Mouse (Mus musculus) neural tube, embryonic 12.5 days (tissue): ENCODE data around the gene Iqcm. TPM values are rescaled to one million over a fixed set of nuclear protein-coding genes. Genes with fewer than 3 reads are reported as not detected.

Source experiments
- ATAC-seq: fragments of 200-750 bp; cut with Nextera tagmentation; 2 replicates; pipeline ENCODE4 v1.8.0; 2017; ENCODE audit warnings: low read depth, mild to moderate bottlenecking, moderate TSS enrichment, moderate library complexity; ENCODE audit not compliant: low FRiP score
- H3K27ac ChIP-seq: fragments of 300-500 bp; sonication (generic); 2 replicates; pipeline ENCODE4 v1.5.1; 2016
- H3K27me3 ChIP-seq: fragments of 300-500 bp; sonication (generic); replicated peaks from 2 replicates; pipeline ENCODE4 v1.6.1; 2016; ENCODE audit warnings: mild to moderate bottlenecking
- H3K36me3 ChIP-seq: fragments of 300-500 bp; sonication (generic); 2 replicates; pipeline ENCODE4 v1.6.1; 2016; ENCODE audit warnings: mild to moderate bottlenecking
- H3K4me1 ChIP-seq: fragments of 300-500 bp; sonication (generic); 2 replicates; pipeline ENCODE4 v1.6.1; 2016
- H3K4me2 ChIP-seq: fragments of 300-500 bp; sonication (generic); replicated peaks from 2 replicates; pipeline ENCODE4 v1.6.1; 2016; ENCODE audit warnings: mild to moderate bottlenecking
- H3K4me3 ChIP-seq: fragments of 300-500 bp; sonication (generic); 2 replicates; pipeline ENCODE4 v1.5.1; 2016
- H3K9ac ChIP-seq: fragments of 300-500 bp; sonication (generic); 2 replicates; pipeline ENCODE4 v1.6.1; 2016; ENCODE audit warnings: mild to moderate bottlenecking
- H3K9me3 ChIP-seq: fragments of 300-500 bp; sonication (generic); 2 replicates; pipeline ENCODE4 v1.6.1; 2016; ENCODE audit warnings: mild to moderate bottlenecking
- WGBS: fragments of 180-500 bp; shearing (Covaris S2); methylation state at CpG from one replicate; pipeline ENCODE4 v1.1.7; 2016; 5-methylcytosine and 5-hydroxymethylcytosine counted together
- polyA plus RNA-seq: library from polyadenylated mRNA; unstranded; fragments of >200 nt; fragmentation: Nextera tagmentation; extraction: Ambion mirVana; gene quantifications from 2 replicates; pipeline ENCODE4 v1.2.1, GENCODE M21; 2016

The Iqcm gene
- polyA plus RNA-seq, 1 experiment from 2014 or later, result not detected

GRCm38 (mm10) chr8:75828468-75829132, 380.1 kb downstream of the Iqcm start:
- ATAC-seq, result peak; percentile 64
- Histone ChIP-seq H3K4me1 (no peaks in the 10 kb centered on the region), H3K36me3 (no peaks in the 10 kb centered on the region), H3K27me3 (no peaks in the 10 kb centered on the region), H3K4me3 (no peak overlapping the region), H3K27ac (no peak overlapping the region), H3K9me3 (no peaks in the 10 kb centered on the region), H3K4me2 (no peak overlapping the region), H3K9ac (no peak overlapping the region)
- WGBS, result 72% methylated on average over 4 of the region's 4 CpGs

GRCm38 (mm10) chr8:75835245-75835644, 386.8 kb downstream of the Iqcm start:
- H3K9ac ChIP-seq, result no peak overlapping the region
- no peaks in the 10 kb centered on the region for H3K36me3 ChIP-seq
- no peaks in the 10 kb centered on the region for H3K9me3 ChIP-seq
- H3K4me2 ChIP-seq, result no peak overlapping the region
- 82% methylated on average over 2 of the region's 2 CpGs for WGBS
- H3K27ac ChIP-seq, result no peak overlapping the region
- H3K27me3 ChIP-seq, result no peaks in the 10 kb centered on the region
- ATAC-seq, result no peak
- H3K4me3 ChIP-seq, result no peak overlapping the region
- no peaks in the 10 kb centered on the region for H3K4me1 ChIP-seq

- H3K4me1 ChIP-seq, result no peaks in the 10 kb centered on the region
- H3K27ac ChIP-seq, result no peak overlapping the region
- WGBS, result 77% methylated on average over 15 of the region's 15 CpGs
- no peak overlapping the region for H3K9ac ChIP-seq
- no peak overlapping the region for H3K4me3 ChIP-seq
- ATAC-seq, result no peak
- no peaks in the 10 kb centered on the region for H3K27me3 ChIP-seq
- no peaks in the 10 kb centered on the region for H3K9me3 ChIP-seq
- H3K4me2 ChIP-seq, result no peak overlapping the region
- H3K36me3 ChIP-seq, result no peaks in the 10 kb centered on the region
These were observed 469.3 kb downstream of the Iqcm start for GRCm38 (mm10) chr8:75917603-75918344.

GRCm38 (mm10) chr8:75949166-75949565, 500.7 kb downstream of the Iqcm start:
- 92% methylated on average over 1 of the region's 1 CpGs for WGBS
- no peaks in the 10 kb centered on the region for H3K27me3 ChIP-seq
- no peak overlapping the region for H3K4me2 ChIP-seq
- no peaks in the 10 kb centered on the region for H3K9me3 ChIP-seq
- no peak for ATAC-seq
- no peak overlapping the region for H3K4me3 ChIP-seq
- H3K9ac ChIP-seq, result no peak overlapping the region
- no peaks in the 10 kb centered on the region for H3K4me1 ChIP-seq
- no peaks in the 10 kb centered on the region for H3K36me3 ChIP-seq
- no peak overlapping the region for H3K27ac ChIP-seq

- H3K27me3 ChIP-seq, result no peaks in the 10 kb centered on the region
- no peaks in the 10 kb centered on the region for H3K4me1 ChIP-seq
- H3K4me3 ChIP-seq, result no peak overlapping the region
- H3K9me3 ChIP-seq, result no peaks in the 10 kb centered on the region
- no peak for ATAC-seq
- WGBS, result 70% methylated on average over 2 of the region's 2 CpGs
- no peak overlapping the region for H3K9ac ChIP-seq
- H3K4me2 ChIP-seq, result no peak overlapping the region
- no peak overlapping the region for H3K27ac ChIP-seq
- H3K36me3 ChIP-seq, result no peaks in the 10 kb centered on the region
These were observed 507.5 kb downstream of the Iqcm start for GRCm38 (mm10) chr8:75956016-75956415.

- WGBS, result 88% methylated on average over 4 of the region's 4 CpGs
These were observed 570.0 kb downstream of the Iqcm start for GRCm38 (mm10) chr8:76018501-76018900.

More at GRCm38 (mm10) chr8:76018501-76018900, 570.0 kb downstream of the Iqcm start:
- Histone ChIP-seq H3K4me3 (no peak overlapping the region), H3K36me3 (no peaks in the 10 kb centered on the region), H3K27ac (no peak overlapping the region), H3K4me2 (no peak overlapping the region), H3K9ac (no peak overlapping the region), H3K27me3 (no peaks in the 10 kb centered on the region), H3K9me3 (no peaks in the 10 kb centered on the region), H3K4me1 (no peaks in the 10 kb centered on the region)
- ATAC-seq, result no peak

Other genes starting within 250 kb of the Iqcm start
- gene Rasd2, start 234.8 kb upstream of the Iqcm start, polyA plus RNA-seq, result 0.61 TPM in 2 replicates
- not detected in 2 replicates for gene Gm10358, start 42.1 kb upstream of the Iqcm start, polyA plus RNA-seq